Mouse (Mus musculus): Measurements from ENCODE around the gene BC025446.
"Not testable (repeated sequence)": the region's sequence is repeated elsewhere in the genome, so short reads cannot be mapped to it uniquely, and the experiment has no call there.

BC025446 gene

GRCm38 (mm10) chr15:75215778-75216691, at the start of gene BC025446:
Gene BC025446 (plus strand): TSS chr15:75216376.
- in situ Hi-C loops (cut with MboI): no loop called here

DNA sequence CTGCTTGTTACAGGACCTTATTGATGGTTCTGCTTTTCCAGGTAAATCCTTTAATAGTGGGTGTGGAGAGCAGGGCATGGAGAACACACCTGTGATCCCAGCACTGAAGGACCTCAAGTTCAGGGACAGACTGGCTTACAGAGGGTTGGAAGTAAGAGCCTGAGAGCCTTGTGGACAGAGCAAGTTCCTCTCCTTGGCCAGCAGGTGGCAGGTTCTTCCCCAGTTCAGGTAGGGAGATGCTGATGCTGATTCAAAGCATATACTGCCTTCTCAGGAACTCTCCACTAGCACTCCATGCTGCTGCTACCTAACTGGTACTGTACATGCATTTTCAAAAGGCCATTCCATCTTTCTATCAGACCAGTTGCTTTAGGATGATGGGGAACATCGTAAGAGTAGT, 40.7 kb upstream of the BC025446 start:
- in situ Hi-C loops (cut with MboI): no loop called here

- in situ Hi-C loops (cut with MboI): no loop called here
These were observed 29.9 kb upstream of the BC025446 start for GRCm38 (mm10) chr15:75186291-75186690.

GRCm38 (mm10) chr15:75189116-75189515, 27.1 kb upstream of the BC025446 start:
- in situ Hi-C loops (cut with MboI): no loop called here

- in situ Hi-C loops (cut with MboI): not testable (repeated sequence)
These were observed 25.6 kb upstream of the BC025446 start for GRCm38 (mm10) chr15:75190560-75190959.

DNA sequence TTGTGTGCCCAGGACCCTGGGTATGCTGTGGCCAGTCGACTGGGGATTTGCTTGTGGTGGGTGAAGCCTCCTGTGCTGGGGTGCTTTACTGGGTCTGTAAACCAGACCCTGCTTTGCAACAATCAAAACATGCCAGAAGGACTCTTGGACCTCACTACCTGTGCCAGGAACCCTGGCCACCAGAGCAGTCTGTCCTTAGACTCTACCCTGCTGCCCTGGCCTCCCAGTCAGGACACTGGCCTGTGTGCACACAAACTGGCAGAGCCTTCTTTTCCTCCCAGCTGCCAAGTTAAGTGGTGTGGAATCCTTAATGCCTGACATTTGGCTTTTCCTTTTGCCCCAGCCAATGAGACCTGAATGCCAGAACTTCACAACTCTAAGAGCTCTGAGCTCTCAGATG, 655 bp downstream of the BC025446 start:
- in situ Hi-C loops (cut with MboI): no loop called here

- in situ Hi-C loops (cut with MboI): no loop called here
These were observed 5.8 kb downstream of the BC025446 start for GRCm38 (mm10) chr15:75221942-75222341.

DNA sequence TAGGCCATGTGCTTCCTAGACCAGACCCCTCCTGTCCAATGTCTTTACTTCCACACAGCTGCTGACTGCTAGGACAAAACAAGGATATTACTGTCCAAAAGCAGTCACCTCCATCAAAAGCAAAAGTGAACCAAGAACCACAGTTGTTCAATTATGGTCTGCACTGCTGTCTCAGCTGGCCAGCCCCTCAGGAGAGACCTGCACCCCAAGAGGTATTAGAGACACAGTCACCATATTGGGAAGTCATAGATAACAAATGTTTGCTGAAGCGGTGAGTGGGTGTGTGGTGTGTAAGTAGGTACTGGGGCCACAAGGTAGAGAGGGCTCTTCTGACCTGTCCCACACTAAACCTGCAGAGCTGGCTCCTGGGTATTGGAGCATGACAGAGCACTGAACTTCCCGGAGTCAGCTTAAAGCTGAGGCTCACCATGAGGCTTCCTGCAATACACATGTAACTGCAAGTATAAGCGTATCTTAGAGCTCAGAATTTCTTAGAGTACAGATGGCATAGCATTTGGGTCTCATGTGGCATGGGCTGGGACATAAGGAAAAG, 21.6 kb downstream of the BC025446 start:
- in situ Hi-C loops (cut with MboI): no loop called here

DNA sequence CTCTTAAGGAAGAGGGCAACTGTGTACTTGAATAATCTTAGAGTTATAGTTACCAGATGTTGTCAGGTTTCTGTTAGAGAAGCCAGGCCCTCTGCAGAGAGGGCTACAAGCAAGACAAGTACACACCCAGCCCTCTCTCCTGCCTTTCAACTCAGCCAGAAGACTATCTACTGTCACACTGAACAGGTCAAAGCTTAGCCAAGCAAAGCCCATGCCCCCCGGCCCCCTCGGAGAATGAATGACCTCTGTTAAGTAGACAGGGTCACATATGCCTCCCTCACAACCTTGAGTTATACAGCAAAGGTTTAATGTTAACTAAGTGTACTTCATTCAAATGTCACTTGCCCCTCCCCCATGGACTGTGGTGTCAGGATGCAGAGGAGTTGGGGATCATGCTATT, 24.4 kb downstream of the BC025446 start:
- in situ Hi-C loops (cut with MboI): no loop called here

DNA sequence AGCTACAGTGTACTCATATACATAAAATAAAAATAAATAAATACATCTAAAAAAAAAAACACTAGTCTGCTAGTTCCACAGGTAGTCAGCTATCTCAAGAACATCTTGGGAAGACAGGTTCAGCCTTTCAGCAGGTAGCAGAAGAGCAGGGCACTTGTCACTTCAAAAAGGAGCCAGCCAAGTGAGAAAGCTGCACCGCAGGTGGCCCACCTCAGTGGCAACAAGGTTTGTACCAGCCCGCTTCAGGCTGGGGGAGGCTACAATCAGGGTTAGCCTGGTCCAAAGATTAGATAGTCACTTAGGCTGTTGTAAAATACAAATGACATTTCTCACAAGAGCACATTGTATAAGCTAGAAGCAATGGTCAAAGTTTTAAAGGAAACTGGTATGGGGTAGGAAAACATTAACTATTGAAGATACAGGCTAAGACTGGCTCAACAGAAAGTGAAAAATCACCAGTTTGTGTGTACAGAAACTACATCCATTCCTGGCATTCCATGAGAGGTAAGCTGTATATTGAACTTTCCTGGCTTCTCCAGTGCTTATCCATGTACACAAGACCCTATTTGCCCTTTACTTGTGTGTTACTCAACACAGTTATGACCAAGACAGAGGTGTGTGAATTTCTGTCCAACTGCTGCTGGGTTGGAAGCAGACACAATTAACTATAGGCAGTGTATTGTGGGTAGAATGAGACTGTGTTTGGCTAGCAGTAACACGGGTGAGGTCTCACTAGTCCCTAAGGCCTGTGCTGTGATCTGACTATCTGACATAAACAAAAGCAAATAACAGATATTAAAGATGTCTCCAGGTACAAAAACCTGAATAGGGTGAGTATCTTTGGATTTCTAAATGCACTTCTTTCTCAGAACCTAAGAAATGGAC, 26.8 kb downstream of the BC025446 start:
- in situ Hi-C loops (cut with MboI): no loop called here

DNA sequence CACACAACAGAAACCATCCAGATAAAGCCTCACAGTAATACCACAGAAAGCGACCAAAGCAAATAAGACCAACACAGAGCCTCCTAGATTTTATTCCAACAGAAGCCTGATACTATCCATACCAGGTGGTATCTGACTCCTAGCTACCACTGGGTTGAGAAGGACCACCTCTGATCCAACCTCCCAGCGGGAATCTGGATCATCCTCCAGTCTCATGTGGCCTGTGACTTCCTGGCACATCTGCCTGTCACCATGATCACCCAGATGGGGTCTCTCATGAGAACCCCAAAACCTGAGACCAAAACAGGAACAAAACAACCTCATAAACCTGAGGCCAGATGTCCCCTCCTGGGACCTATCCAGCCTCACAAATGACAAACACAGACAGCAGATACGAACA, 38.5 kb downstream of the BC025446 start:
- in situ Hi-C loops (cut with MboI): no loop called here

- in situ Hi-C loops (cut with MboI): no loop called here
These were observed 49.7 kb downstream of the BC025446 start for GRCm38 (mm10) chr15:75265863-75266262.

- in situ Hi-C loops (cut with MboI): no loop called here
These were observed 50.5 kb downstream of the BC025446 start for GRCm38 (mm10) chr15:75266626-75267025.

- in situ Hi-C loops (cut with MboI): no loop called here
These were observed 51.9 kb downstream of the BC025446 start, which contains the start of gene Ly6f for GRCm38 (mm10) chr15:75268121-75268520. Gene Ly6f (plus strand): TSS chr15:75268421.

DNA sequence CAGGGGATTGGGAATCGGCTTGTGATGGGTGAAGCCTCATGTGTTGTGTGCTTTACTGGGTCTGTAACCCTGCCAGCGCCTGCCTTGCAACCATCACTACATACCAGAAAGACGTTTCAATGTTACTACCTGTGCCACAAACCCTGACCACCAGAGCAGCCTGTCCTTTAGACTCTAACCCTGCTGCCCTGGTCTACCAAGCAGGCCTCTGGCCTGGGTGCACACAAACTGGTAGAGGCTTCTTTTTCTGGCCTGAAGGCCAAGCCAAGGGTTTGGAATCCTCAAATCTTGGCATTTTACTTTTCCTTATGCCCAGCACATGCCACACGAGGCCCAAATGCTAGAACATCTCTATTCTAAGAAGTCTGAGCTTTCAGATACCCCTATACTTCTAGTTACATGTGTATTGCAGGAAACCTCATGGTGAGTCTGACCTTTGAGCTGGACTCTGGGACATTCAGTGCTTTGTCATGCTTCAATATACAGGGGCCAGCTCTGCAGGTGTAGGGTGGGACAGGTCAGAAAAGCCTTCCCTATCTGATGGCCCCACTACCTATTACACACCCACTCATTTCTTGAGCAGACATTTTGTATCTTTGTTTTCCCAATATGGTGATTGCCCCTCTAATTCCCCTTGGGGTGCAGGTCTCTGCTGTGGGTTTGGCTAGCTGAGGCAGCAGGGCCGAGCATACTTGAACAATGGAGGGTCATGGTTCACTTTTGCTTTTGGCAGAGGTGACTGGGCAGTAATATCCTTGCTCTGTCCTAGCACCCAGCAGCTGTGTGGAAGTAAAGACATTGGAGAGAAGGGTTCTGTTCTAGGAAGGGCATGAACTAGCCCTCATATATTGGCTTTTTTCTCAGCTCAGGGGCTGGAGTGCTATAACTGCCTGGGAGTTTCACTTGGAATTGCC, 53.0 kb downstream of the BC025446 start:
- in situ Hi-C loops (cut with MboI): no loop called here

- in situ Hi-C loops (cut with MboI): no loop called here
These were observed 54.0 kb downstream of the BC025446 start for GRCm38 (mm10) chr15:75270169-75270568.

DNA sequence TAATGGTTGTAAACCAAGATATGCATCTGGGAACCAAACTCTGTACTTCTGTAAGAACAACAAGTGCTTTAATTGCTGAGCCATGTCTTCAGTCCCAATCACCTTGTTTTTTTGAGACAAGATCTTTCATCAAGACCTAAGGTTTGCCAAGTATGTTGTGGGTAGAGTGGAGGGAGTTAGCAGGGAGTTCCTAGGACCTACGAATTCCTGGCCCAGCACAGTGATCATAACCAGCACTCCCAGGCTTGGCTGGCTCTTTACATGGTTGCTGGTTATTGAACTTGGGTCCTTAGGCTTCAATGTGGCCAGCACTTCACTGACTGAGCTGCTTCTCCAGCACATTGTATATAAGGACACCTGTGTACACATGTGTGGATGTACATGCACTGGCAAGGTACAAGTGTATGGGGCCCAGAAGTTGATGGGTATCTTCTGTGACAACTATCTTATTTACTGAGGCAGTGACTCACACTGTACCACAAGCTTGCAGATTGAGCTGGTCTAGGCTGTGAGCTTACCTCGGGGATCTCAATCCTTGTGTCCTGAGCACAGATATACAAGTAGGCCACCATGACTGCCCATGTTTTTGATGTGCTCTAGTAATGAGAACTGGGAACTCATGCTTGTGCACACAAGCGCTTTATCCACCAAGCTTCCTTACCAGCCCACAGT, 54.7 kb downstream of the BC025446 start:
- in situ Hi-C loops (cut with MboI): no loop called here

GRCm38 (mm10) chr15:75271426-75271825, 55.2 kb downstream of the BC025446 start:
- in situ Hi-C loops (cut with MboI): no loop called here

- in situ Hi-C loops (cut with MboI): no loop called here
These were observed 55.7 kb downstream of the BC025446 start for GRCm38 (mm10) chr15:75271891-75272290.
